Mouse (Mus musculus) hindbrain, embryonic 13.5 days (tissue): ENCODE results near the gene Cd180. TPM values are rescaled to one million over a fixed set of nuclear protein-coding genes. Genes with fewer than 3 reads are reported as not detected.

Experiments used
- ATAC-seq: fragments of 200-750 bp; cut with Nextera tagmentation; 2 replicates; pipeline ENCODE4 v1.8.0; 2017; ENCODE audit warnings: moderate TSS enrichment; ENCODE audit not compliant: low FRiP score
- H3K27ac ChIP-seq: fragments of 300-500 bp; sonication (generic); 2 replicates; pipeline ENCODE4 v1.5.1; 2015; ENCODE audit warnings: inconsistent platforms, mild to moderate bottlenecking, moderate library complexity
- H3K27me3 ChIP-seq: fragments of 300-500 bp; sonication (generic); 2 replicates; pipeline ENCODE4 v1.6.1; 2015; ENCODE audit warnings: mild to moderate bottlenecking, inconsistent platforms
- H3K36me3 ChIP-seq: fragments of 300-500 bp; sonication (generic); 2 replicates; pipeline ENCODE4 v1.6.1; 2015; ENCODE audit warnings: mild to moderate bottlenecking, inconsistent platforms
- H3K4me1 ChIP-seq: fragments of 300-500 bp; sonication (generic); replicated peaks from 2 replicates; pipeline ENCODE4 v1.6.1; 2015; ENCODE audit warnings: inconsistent platforms
- H3K4me2 ChIP-seq: fragments of 300-500 bp; sonication (generic); 2 replicates; pipeline ENCODE4 v1.6.1; 2015; ENCODE audit warnings: inconsistent platforms, mild to moderate bottlenecking, moderate library complexity
- H3K4me3 ChIP-seq: fragments of 300-500 bp; sonication (generic); 2 replicates; pipeline ENCODE4 v1.5.1; 2015; ENCODE audit warnings: mild to moderate bottlenecking, inconsistent platforms
- H3K9ac ChIP-seq: fragments of 300-500 bp; sonication (generic); 2 replicates; pipeline ENCODE4 v1.6.1; 2015; ENCODE audit warnings: mild to moderate bottlenecking, inconsistent platforms
- H3K9me3 ChIP-seq: fragments of 300-500 bp; sonication (generic); 2 replicates; pipeline ENCODE4 v1.6.1; 2016; ENCODE audit warnings: inconsistent platforms
- WGBS: fragments of 180-500 bp; shearing (Covaris S2); methylation state at CpG from one replicate; pipeline ENCODE4 v1.1.7; 2015; 5-methylcytosine and 5-hydroxymethylcytosine counted together
- polyA plus RNA-seq: library from polyadenylated mRNA; unstranded; fragments of >200 nt; fragmentation: Nextera tagmentation; extraction: Ambion mirVana; gene quantifications from 2 replicates; pipeline ENCODE4 v1.2.1, GENCODE M21; 2015

Gene Cd180
- polyA plus RNA-seq, 1 experiment from 2014 or later = 0.57 TPM

DNA sequence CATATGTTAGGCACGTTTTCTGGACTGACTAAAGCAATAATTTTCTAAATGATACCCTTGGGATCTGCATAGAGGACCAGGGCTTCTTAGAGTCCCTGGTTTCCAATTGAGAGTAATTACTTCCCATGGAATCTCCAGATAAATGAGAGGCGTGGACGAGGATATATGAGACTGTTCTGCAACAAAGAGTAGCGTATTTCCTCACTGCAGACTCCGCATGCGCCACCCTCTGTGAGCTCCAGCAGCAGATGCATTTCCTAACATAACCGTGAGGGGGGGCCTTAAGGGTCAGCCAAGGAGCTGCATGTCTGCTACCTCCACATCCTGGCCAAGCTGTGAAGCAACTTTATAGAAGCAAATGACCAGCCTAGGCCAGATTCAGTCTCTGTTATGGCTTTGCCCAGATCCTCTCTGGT is 81.4 kb downstream of the Cd180 start:
- Histone ChIP-seq H3K4me2 (no peak overlapping the region), H3K27ac (0 out of 2 replicates have a peak overlapping the region, but pooled peaks have one; percentile 23), H3K9me3 (no peaks in the 10 kb centered on the region), H3K36me3 (peaks cover 5% of the 10 kb centered on the region; the same call in 1 of the 2 replicates), H3K4me1 (peaks cover 18% of the 10 kb centered on the region), H3K27me3 (no peaks in the 10 kb centered on the region), H3K9ac (no peak overlapping the region), H3K4me3 (no peak overlapping the region)
- peak; percentile 46; the same call in 1 of the 2 replicates for ATAC-seq
- 35% methylated on average over 7 of the region's 7 CpGs for WGBS

DNA sequence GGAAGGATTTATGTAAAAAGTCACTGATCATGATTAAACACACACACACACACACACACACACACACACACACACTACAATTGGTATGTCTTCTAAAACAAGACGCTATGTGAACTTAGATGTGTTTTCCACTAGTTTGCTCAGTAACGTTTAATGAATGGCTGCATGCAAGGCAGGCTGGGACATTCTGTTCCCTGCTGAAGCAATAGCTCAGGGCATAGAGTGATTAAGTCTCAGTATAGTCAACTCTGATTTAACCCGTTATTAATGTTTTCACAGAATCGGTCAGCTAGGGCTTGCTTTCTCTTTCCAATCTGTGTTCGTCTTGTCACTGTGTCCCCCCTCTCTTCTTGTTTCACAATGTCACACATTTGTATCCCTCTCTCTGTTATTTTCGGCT is 82.1 kb downstream of the Cd180 start:
- H3K4me2 ChIP-seq = no peak overlapping the region
- no peak overlapping the region for H3K9ac ChIP-seq
- no peak overlapping the region for H3K4me3 ChIP-seq
- no peak for ATAC-seq
- H3K27ac ChIP-seq = no peak overlapping the region
- peaks cover 5% of the 10 kb centered on the region; the same call in 1 of the 2 replicates for H3K36me3 ChIP-seq
- H3K4me1 ChIP-seq = peaks cover 12% of the 10 kb centered on the region
- H3K27me3 ChIP-seq = no peaks in the 10 kb centered on the region
- WGBS = 76% methylated on average over 6 of the region's 6 CpGs
- no peaks in the 10 kb centered on the region for H3K9me3 ChIP-seq

DNA sequence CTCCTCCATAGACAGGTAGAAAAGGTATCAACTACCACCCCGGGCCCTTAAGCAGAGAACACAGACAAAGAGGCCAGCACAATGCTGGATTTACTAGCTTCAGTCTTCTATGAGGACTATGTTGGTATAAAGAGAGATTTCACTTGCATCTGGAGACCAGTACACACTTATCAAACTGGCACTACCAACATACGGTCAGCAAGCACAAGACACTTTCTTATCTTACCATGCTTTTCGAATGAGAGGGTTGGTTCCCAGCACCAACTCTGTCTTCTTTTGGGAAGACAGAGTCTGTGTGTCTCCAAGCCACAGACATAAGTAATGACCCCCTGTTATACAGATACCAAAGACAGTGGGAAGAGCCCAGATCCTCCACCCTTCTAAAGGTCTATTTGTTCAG is 85.5 kb downstream of the Cd180 start:
- 92% methylated on average over 3 of the region's 3 CpGs for WGBS
- H3K9ac ChIP-seq = no peak overlapping the region
- ATAC-seq = no peak
- H3K4me3 ChIP-seq = no peak overlapping the region
- H3K36me3 ChIP-seq = peaks cover 5% of the 10 kb centered on the region
- no peak overlapping the region for H3K27ac ChIP-seq
- no peaks in the 10 kb centered on the region for H3K9me3 ChIP-seq
- peaks cover 11% of the 10 kb centered on the region for H3K4me1 ChIP-seq
- H3K27me3 ChIP-seq = no peaks in the 10 kb centered on the region
- H3K4me2 ChIP-seq = no peak overlapping the region

DNA sequence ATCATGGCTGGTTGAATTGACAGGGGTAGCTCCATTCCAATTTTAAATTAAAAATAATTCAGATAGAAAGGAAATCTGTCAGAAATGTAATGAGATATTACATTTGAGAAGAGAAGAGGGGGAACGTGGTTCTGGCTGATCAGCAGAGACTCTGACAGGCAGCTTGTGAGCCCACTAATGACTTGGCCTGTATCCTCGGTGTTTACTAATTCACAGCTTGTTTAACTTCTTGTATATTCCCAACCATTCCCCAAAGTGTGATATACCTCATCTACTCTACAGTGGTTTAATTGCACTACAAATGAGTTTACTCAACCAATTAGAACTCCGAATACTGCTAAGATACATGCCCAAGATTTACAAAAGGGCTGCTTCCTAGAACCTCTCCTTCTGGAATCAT is 85.9 kb downstream of the Cd180 start:
- Histone ChIP-seq H3K36me3 (peaks cover 5% of the 10 kb centered on the region), H3K4me3 (no peak overlapping the region), H3K4me1 (peaks cover 11% of the 10 kb centered on the region), H3K4me2 (no peak overlapping the region), H3K27me3 (no peaks in the 10 kb centered on the region), H3K9me3 (no peaks in the 10 kb centered on the region), H3K27ac (no peak overlapping the region), H3K9ac (no peak overlapping the region)
- 66% methylated on average over 3 of the region's 3 CpGs for WGBS
- no peak for ATAC-seq

DNA sequence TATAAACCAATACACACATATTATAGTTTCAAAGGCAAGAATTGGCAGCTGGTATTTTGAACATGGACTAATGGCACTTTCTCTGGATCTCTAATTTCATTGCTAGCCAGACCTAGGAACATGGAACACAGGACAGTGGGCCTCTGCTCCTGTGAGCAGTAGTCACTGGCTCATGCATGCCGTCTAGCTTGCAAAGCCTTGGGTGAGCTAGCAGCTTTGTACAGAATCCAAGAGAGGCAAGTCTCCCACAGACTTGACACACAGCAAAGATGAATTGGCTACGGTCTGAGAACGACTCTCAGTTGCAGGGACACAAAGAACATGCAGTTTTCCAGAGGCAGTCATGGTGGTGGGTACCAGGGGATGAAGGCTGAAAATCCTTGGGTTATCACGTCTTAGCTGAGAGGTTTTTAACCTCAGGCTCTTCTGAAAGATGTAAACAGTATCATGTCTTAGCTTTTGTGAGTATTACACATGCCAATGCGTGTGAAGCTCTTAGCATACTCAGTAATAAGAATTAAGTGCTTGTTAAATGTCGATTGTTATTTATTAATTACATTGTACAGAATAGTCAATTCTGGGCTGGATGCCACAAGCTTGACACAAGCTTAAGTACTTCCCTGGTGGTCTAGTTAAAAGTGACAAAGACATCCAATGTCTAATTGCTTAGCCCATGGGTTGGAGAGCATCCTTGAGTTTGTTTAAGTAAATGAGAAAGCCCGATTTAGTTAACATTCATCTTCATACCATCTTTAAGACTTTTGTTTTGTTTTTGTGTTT is 90.4 kb downstream of the Cd180 start:
- Histone ChIP-seq H3K9ac (no peak overlapping the region), H3K4me3 (no peak overlapping the region), H3K36me3 (no peaks in the 10 kb centered on the region; the same call in 1 of the 2 replicates), H3K4me1 (peaks cover 13% of the 10 kb centered on the region), H3K9me3 (no peaks in the 10 kb centered on the region), H3K27ac (no peak overlapping the region), H3K27me3 (no peaks in the 10 kb centered on the region), H3K4me2 (no peak overlapping the region)
- ATAC-seq = no peak
- WGBS = 67% methylated on average over 7 of the region's 7 CpGs

DNA sequence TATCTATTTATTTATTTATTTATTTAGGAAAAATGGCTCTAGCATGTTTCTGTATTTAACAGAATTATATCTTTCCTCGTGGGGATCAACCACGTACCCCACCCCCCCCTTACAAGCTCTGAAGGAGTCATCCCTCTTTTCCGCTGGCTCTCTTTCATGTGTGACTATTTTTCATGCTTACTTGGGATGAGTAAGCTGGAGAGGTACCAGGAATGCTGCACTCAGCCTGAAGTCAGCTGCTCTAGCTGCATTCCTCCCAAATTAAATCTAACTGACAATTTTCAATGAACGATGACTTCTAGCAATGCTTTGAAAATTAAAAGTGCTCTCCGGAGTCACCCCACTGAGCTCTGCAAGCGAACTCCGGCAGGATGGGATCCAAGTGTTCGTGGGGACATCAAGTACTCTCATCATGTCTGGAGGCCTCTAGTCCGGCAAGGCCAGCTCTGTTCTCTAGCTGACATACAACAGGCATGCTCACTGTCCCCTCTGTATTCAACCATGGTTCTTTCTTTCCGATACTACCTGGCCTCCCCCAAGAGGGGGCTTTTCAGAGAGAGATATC is 93.4 kb downstream of the Cd180 start:
- WGBS = 77% methylated on average over 10 of the region's 10 CpGs
- no peak overlapping the region for H3K27ac ChIP-seq
- no peaks in the 10 kb centered on the region for H3K9me3 ChIP-seq
- no peak for ATAC-seq
- no peaks in the 10 kb centered on the region for H3K27me3 ChIP-seq
- H3K4me3 ChIP-seq = no peak overlapping the region
- peaks cover 9% of the 10 kb centered on the region for H3K4me1 ChIP-seq
- H3K36me3 ChIP-seq = no peaks in the 10 kb centered on the region
- no peak overlapping the region for H3K4me2 ChIP-seq
- no peak overlapping the region for H3K9ac ChIP-seq
